Mouse (Mus musculus) gastrocnemius, postnatal 14 days (tissue): Measurements from ENCODE around the gene Wnk2. TPM values are rescaled to one million over a fixed set of nuclear protein-coding genes. Genes with fewer than 3 reads are reported as not detected.

ENCODE experiments used
- DNase-seq: peaks from one replicate; pipeline ENCODE4 v3.0.0; 2021; ENCODE audit warnings: mixed read lengths
- intact Hi-C: fragments of 180-260 bp; cut with DNase I; formaldehyde crosslinking; loops from one replicate; pipeline ENCODE4 v1.15.1; 2025; ENCODE audit warnings: low total_unique reads
- total RNA-seq, 2 experiments: library from RNA; stranded (reverse); gene quantifications; 2 replicates each; pipeline ENCODE4 v1.2.3; 2021

Gene Wnk2
- total RNA-seq, 2 experiments from 2014 or later, result 41.7 to 45.1 TPM

DNA sequence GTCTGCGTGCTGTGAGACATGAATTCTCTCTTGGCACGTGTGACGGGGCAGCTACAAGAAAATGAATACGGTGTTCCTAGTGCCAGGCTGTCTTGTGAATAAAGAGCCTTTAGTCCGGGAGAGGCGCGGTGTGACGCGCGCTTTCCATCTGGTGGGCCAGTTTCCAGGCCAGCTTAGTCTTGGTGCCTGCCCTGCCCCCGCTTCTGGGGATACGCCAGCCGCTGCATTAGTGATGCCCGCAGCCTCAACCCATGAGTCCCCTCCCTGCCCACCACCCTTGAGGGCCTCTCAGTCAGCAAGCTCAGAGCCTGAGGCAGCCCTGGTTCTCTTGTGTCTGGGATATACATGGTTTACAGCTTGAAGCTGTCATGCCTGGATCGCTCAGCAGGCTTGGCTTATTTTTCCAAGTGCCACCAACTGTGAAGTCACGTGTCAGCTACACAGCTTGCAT lies 131.5 kb downstream of the Wnk2 start:
- intact Hi-C loops, result no loop called here
- peak; percentile 79 for DNase-seq

GRCm38 (mm10) chr13:49015366-49016306 lies 132.2 kb downstream of the Wnk2 start:
- intact Hi-C loops, result no loop called here
- peak; percentile 24 for DNase-seq

GRCm38 (mm10) chr13:49013206-49013794 lies 134.5 kb downstream of the Wnk2 start:
- intact Hi-C loops, result no loop called here
- no peak for DNase-seq

- intact Hi-C loops, result loop anchor here (2.0 to 10.0 kb wide), 2 partner anchors 37 to 147 kb away; no protein-coding TSS in a partner anchor
- DNase-seq, result peak; percentile 37
Measured at GRCm38 (mm10) chr13:49001691-49002090, 146.1 kb downstream of the Wnk2 start.

DNA sequence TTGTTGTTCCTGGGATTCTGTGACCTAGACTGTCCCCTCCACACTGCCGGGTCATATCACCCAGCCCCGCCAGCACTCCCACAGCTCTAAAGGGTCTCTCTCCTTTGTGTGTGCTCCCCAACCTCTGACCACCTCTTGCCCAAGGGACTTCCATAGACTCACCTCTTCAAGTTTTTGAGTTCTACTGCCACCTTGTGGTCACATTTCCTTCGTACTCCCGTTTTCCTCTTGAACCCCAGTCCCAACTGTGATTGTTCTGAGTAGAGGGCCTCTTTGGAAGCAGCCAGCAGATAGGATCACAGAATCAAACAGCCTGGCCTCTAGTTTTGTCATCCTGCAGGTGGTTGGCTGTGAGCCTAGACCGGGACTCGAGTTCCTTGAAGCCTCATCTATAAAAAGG lies 149.2 kb downstream of the Wnk2 start:
- DNase-seq, result peak; percentile 41
- intact Hi-C loops, result loop anchor here (10.0 kb wide), 1 partner anchor 64 kb away; no protein-coding TSS in a partner anchor

DNA sequence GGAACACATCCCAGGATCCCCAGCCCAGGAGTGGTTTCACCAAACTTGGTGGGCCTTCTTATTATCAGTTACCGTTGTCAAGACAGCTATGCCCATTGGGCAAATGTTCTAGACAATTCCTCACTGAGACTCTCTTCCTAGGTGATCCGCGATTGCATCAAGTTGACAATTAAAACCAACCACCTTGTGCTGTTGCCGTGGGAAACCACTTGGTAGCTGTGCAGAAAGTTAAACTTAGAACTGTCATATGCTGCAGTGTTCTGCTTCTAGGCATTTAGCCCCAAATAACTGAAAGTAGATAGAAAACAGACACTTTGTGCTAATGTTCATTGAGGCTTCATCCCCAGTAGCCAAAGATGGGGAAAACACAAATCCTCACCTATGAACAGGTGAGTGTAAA lies 151.1 kb downstream of the Wnk2 start:
- intact Hi-C loops, result loop anchor here (10.0 kb wide), 1 partner anchor 62 kb away; no protein-coding TSS in a partner anchor
- no peak for DNase-seq

GRCm38 (mm10) chr13:48994903-48995302 lies 152.9 kb downstream of the Wnk2 start:
- intact Hi-C loops, result loop anchor here (10.0 kb wide), 1 partner anchor 60 kb away; no protein-coding TSS in a partner anchor
- no peak for DNase-seq

GRCm38 (mm10) chr13:48992914-48993313 lies 154.9 kb downstream of the Wnk2 start:
- DNase-seq, result no peak
- intact Hi-C loops, result loop anchor here (10.0 kb wide), 1 partner anchor 58 kb away; no protein-coding TSS in a partner anchor

- intact Hi-C loops, result loop anchor here (10.0 kb wide), 1 partner anchor 55 kb away; no protein-coding TSS in a partner anchor
Measured at GRCm38 (mm10) chr13:48990138-48990537, 157.7 kb downstream of the Wnk2 start.

More at GRCm38 (mm10) chr13:48990138-48990537, 157.7 kb downstream of the Wnk2 start:
- DNase-seq, result no peak

Other genes with a start within 250 kb of the Wnk2 start
- gene Fam120a, start 180.0 kb downstream of the Wnk2 start, total RNA-seq, result 10 to 100 TPM; 85.7 TPM
- gene Ninj1, start 39.5 kb upstream of the Wnk2 start, total RNA-seq, result 10 to 100 TPM; 12.4 to 16.8 TPM
- gene Card19, start 68.0 kb upstream of the Wnk2 start, total RNA-seq, result 10 to 100 TPM; 48.0 to 48.7 TPM
- under 1 TPM; 0.16 to 0.51 TPM for gene Susd3, start 100.7 kb upstream of the Wnk2 start, total RNA-seq
- 1 to 10 TPM in 1 of 2 experiments, under 1 TPM in 1; 0.93 to 1.3 TPM for gene Fgd3, start 172.3 kb upstream of the Wnk2 start, total RNA-seq
- 10 to 100 TPM; 20.5 to 21.2 TPM for gene Bicd2, start 193.6 kb upstream of the Wnk2 start, total RNA-seq